Mouse (Mus musculus) ES-E14 (cell line): ENCODE data around the gene Dgkk. TPM values are rescaled to one million over a fixed set of nuclear protein-coding genes. Genes with fewer than 3 reads are reported as not detected.
"Not testable (repeated sequence)": the region's sequence is repeated elsewhere in the genome, so short reads cannot be mapped to it uniquely, and the experiment has no call there.

Experiments used
- DNase-seq: peaks from one replicate; pipeline ENCODE4 v3.0.0-alpha.2; 2013; ENCODE audit warnings: low read depth, low spot score
- H3K27ac ChIP-seq: 2 replicates; pipeline ENCODE4 v1.5.1; 2012; ENCODE audit warnings: low read depth, mild to moderate bottlenecking, low read length, moderate library complexity, mixed read lengths; ENCODE audit not compliant: poor library complexity, insufficient read depth, severe bottlenecking
- H3K36me3 ChIP-seq: 2 replicates; pipeline ENCODE4 v1.6.1; 2012; ENCODE audit warnings: mild to moderate bottlenecking, low read length, moderate library complexity, mixed read lengths; ENCODE audit not compliant: control insufficient read depth, poor library complexity, insufficient read depth, severe bottlenecking
- H3K4me1 ChIP-seq, 2 experiments: fragments of 150-350 bp in 1 of 2; sonication (generic) in 1 of 2; 2 replicates each; pipeline ENCODE4 v1.6.1; 2012; ENCODE audit warnings: low read length in 2 of 2, mild to moderate bottlenecking in 1 of 2, mixed read lengths in 1 of 2; ENCODE audit not compliant: control insufficient read depth in 2 of 2, insufficient read depth in 2 of 2, poor library complexity in 1 of 2
- H3K4me3 ChIP-seq, 2 experiments: fragments of 150-350 bp in 1 of 2; sonication (generic) in 1 of 2; 2 replicates each; pipeline ENCODE4 v1.5.1; 2012; ENCODE audit warnings: low read length in 2 of 2, low read depth in 1 of 2, mild to moderate bottlenecking in 1 of 2, mixed read lengths in 1 of 2; ENCODE audit not compliant: insufficient read depth in 1 of 2, poor library complexity in 1 of 2, severe bottlenecking in 1 of 2
- H3K9ac ChIP-seq: 2 replicates; pipeline ENCODE4 v1.6.1; 2012; ENCODE audit warnings: low read depth, mild to moderate bottlenecking, low read length, mixed read lengths; ENCODE audit not compliant: poor library complexity, insufficient read depth, severe bottlenecking
- H3K9me3 ChIP-seq: fragments of 150-350 bp; sonication (generic); 2 replicates; pipeline ENCODE4 v1.6.1; 2012; ENCODE audit warnings: low read depth, mild to moderate bottlenecking, low read length; ENCODE audit not compliant: control insufficient read depth, insufficient read depth
- CHD2 ChIP-seq: IDR thresholded peaks from 2 replicates; pipeline ENCODE4 v1.6.1; 2014; ENCODE audit warnings: mild to moderate bottlenecking, low read depth, low read length, inconsistent platforms
- HCFC1 ChIP-seq: IDR thresholded peaks from 2 replicates; pipeline ENCODE4 v1.6.1; 2012; ENCODE audit warnings: low read length, inconsistent platforms, borderline replicate concordance; ENCODE audit not compliant: insufficient read depth
- MAFK ChIP-seq: IDR thresholded peaks from 2 replicates; pipeline ENCODE4 v1.6.1; 2014; ENCODE audit warnings: mild to moderate bottlenecking, low read depth, low read length, inconsistent platforms; ENCODE audit not compliant: insufficient read depth
- ZC3H11A ChIP-seq: IDR thresholded peaks from 2 replicates; pipeline ENCODE4 v1.6.1; 2012; ENCODE audit warnings: low read depth, mild to moderate bottlenecking, inconsistent platforms, low read length, borderline replicate concordance
- ZNF384 ChIP-seq: IDR thresholded peaks from 2 replicates; pipeline ENCODE4 v1.6.1; 2012; ENCODE audit warnings: low read depth, low read length, inconsistent platforms
- in situ Hi-C, 2 experiments: fragments of 600-800 bp; cut with MboI; formaldehyde crosslinking; loops; one replicate each; pipeline ENCODE4 v1.15.1; 2025; ENCODE audit warnings: low sequenced_read_pairs in 2 of 2, inconsistent platforms in 1 of 2; ENCODE audit not compliant: unreplicated experiment in 2 of 2
- total RNA-seq: library from RNA; depleted of rRNA; stranded (reverse); fragments of 300-350 nt; gene quantifications from 2 replicates; pipeline ENCODE4 v1.2.3, GENCODE M21; 2012

Gene Dgkk
- total RNA-seq, 1 experiment = 0.54 TPM

- Histone ChIP-seq H3K4me1 (no peaks in the 10 kb centered on the region), H3K9ac (no peak overlapping the region), H3K4me3 (no peak overlapping the region), H3K36me3 (no peaks in the 10 kb centered on the region), H3K27ac (no peak overlapping the region), H3K9me3 (no peaks in the 10 kb centered on the region)
- DNase-seq = no peak
- no peak for TF ChIP-seq ZNF384
- TF ChIP-seq HCFC1 = no peak
- TF ChIP-seq ZC3H11A = no peak
- no peak for TF ChIP-seq MAFK
- no peak for TF ChIP-seq CHD2
- in situ Hi-C loops = no loop called here
Measured at GRCm38 (mm10) chrX:6971956-6972355, 192.8 kb downstream of the Dgkk start.

- DNase-seq, H3K4me1 ChIP-seq, H3K9me3 ChIP-seq, H3K27ac ChIP-seq, H3K9ac ChIP-seq, in situ Hi-C loops, H3K36me3 ChIP-seq, H3K4me3 ChIP-seq: not testable (repeated sequence)
Measured at GRCm38 (mm10) chrX:6983916-6984315, 204.8 kb downstream of the Dgkk start.
